Mouse (Mus musculus) cerebellum, adult (tissue): ENCODE data around the gene Enox1.
A peak's percentile ranks its signal among the peaks of the same experiment; 100 is the strongest.

Source experiments
- ATAC-seq: cut with Nextera tagmentation; 2 replicates; pipeline ENCODE4 v1.9.2; 2017; ENCODE audit warnings: mild to moderate bottlenecking, moderate library complexity, mixed read lengths; ENCODE audit not compliant: insufficient number of reproducible peaks, low FRiP score, low TSS enrichment

Enox1 gene

DNA sequence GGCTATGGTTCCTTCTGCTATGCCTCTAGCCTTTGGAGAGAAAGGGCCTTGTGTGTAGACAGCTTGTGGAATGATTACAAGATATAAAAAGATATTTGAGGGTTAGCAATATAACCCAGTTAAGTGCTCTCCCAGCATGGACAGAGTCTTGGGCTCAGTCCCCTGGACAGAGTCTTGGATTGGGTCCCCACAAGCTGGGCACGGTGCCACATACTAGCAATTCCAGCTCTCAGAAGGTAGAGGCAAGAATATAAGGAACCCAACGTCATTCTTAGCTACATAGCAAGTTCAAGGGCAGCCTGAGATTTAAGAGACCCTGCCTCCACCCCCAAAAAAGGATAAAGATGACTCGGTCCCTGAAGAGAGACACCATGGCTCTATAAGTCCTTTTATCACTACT is 581.5 kb downstream of the Enox1 start:
- ATAC-seq: 0 out of 2 replicates have a peak, but pooled peaks have one; percentile 29

DNA sequence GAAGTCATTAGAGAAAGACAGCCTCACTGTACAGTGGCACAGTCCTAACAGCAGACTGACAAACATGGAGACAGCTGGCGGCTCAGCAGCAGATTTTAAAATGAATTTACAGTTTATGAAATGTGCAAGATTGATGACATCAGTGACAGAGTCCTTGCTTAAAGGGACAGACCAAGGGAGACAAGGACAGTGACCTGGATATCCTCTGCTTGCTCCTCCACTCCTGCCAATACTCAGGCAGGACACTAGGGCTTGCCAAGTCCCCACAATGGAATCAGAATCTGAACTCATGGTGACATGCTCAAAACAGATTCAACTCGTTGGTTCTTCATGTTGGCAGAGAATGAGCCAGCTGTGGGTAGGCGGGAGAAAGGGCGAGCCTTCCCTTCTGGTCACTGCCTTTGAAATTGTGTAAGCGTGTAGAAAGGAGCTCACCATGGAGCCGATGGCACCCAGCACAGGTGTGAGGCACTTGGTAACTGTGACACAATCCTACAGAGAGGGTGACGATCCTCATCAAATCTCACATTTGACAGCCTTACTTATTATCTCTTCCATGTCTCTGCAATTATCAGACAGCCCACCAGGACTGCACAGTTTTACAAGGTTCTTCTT is 582.3 kb downstream of the Enox1 start:
- peak; percentile 62; the same call in 1 of the 2 replicates for ATAC-seq

DNA sequence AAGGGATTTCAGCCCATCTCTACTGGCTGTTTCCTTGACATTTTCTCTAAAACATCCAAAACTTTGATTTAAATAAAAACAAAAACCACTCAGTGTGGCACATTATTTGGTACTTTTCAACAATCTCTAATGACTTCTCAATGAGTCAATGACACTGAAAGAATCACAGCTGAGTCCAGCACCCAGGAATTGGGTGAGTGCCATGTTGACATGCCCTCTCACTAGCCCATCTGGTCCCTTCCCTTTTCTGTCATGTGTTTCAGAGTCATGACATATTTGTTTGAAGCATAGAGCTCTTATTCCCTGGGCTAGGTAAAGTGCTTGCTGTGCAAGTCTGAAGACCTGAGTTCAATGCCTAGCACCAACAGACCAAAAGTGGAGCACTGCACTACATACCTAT is 582.8 kb downstream of the Enox1 start:
- ATAC-seq: no peak

DNA sequence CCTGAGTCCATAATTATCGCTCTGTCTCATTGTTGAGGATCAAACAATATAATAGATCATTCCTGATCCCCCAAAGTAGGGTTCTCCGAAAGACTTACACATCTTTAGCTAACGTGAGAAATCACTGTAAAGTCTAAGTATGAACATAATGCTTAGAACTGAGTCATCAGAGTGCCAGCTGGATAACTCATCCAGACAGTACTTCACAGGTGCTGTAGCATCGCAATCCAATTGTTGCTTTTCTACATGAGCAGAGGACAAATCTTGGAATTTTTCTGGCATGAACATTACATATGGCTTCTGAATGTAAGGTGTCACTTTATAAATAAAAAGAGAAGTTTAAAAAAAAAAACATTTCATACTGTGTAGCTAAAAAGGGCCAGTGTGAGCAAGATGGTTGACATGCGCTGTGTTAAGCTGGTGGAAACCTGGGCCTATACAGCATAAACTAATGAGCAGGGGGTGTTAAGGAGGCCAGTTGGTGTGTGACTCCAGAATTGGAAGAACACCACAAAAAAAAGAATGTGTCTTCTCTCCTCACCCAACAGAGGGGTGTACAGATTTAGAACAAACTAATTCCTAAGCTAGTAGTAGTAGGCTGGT is 588.2 kb downstream of the Enox1 start:
- ATAC-seq: no peak

DNA sequence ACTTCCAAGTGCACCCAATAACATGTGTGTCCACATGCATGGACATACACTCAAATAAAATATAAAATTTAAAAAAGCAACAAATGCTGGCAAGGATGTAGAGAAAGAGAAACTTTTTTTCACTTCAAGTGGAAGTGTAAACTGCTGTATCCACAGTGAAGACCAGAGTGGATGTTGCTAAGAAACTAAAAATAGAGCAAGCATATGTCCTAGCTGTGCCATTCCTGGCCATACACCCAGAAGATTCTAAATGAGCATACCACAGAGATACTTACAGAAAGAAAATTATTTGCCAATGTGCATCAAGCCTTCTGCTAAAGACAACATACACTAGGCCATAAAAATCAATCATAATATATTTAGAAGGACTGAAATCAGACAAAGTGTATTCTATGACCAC is 592.4 kb downstream of the Enox1 start:
- no peak for ATAC-seq
